Mouse (Mus musculus): ENCODE results near the gene Col25a1. TPM values are rescaled to one million over a fixed set of nuclear protein-coding genes. Genes with fewer than 3 reads are reported as not detected.

Col25a1 gene
- polyA plus RNA-seq, 1 experiment from 2014 or later, result 4.6 TPM

DNA sequence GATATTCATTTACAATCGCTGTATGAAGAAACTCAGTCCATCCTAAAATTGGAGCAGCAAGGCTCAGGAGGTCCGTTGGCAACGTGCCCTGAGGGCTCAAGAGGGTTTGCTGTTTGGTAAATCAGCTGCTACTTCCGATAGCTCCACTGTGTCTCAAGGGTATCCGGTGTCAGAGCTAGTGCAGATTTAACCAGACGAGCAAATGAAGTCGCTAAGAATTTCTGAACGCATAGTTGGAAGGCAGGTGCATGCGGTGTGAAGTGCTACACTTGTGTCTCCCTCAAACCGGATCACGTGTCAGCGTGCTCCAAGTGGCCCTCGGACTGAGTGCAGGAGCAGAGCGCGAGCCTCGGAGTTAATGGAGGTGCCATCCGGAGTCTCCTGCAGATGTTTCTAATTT, 448.2 kb downstream of the Col25a1 start:
- H3K9ac ChIP-seq (ENCODE audit: low read length), result no peak overlapping the region
- 63% methylated on average over 17 of the region's 17 CpGs for WGBS
- H3K27ac ChIP-seq (ENCODE audit: low read length), result no peak overlapping the region
- no peak overlapping the region for H3K4me2 ChIP-seq (ENCODE audit: low read depth, low read length)
- no peak for ATAC-seq (ENCODE audit: insufficient read depth, low FRiP score)
- H3K9me3 ChIP-seq (replicated peaks; ENCODE audit: control insufficient read depth, low read length), result no peaks in the 10 kb centered on the region; the same call in 1 of the 2 replicates
- H3K4me3 ChIP-seq (replicated peaks; ENCODE audit: low read length), result no peak overlapping the region
- H3K27me3 ChIP-seq (ENCODE audit: control insufficient read depth, insufficient read depth, low read length), result no peaks in the 10 kb centered on the region
- no peaks in the 10 kb centered on the region for H3K36me3 ChIP-seq (ENCODE audit: control insufficient read depth, insufficient read depth, low read length)
- H3K4me1 ChIP-seq (ENCODE audit: control insufficient read depth, insufficient read depth, low read length), result no peaks in the 10 kb centered on the region

DNA sequence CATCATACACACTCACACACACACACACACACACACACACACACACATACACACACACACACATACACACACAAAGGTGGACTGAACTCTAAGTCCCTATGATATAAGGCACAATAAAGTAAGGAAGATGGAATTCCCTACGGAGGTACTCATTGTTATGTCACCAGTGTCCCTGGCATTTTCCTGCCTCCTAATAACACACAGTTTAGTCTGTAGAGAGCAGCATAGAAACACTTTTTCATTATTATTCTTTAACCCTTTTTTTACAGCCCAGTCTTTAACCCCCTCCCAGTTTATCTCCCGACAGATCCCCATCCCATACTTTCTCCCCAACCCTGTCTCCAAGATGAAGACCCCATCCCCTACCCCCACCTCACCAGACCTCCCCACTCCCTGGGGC, 450.3 kb downstream of the Col25a1 start:
- Histone ChIP-seq H3K9me3 (replicated peaks; ENCODE audit: control insufficient read depth, low read length) (no peaks in the 10 kb centered on the region; the same call in 1 of the 2 replicates), H3K36me3 (ENCODE audit: control insufficient read depth, insufficient read depth, low read length) (no peaks in the 10 kb centered on the region), H3K4me2 (ENCODE audit: low read depth, low read length) (no peak overlapping the region), H3K27me3 (ENCODE audit: control insufficient read depth, insufficient read depth, low read length) (no peaks in the 10 kb centered on the region), H3K9ac (ENCODE audit: low read length) (no peak overlapping the region), H3K4me1 (ENCODE audit: control insufficient read depth, insufficient read depth, low read length) (no peaks in the 10 kb centered on the region), H3K27ac (ENCODE audit: low read length) (no peak overlapping the region), H3K4me3 (replicated peaks; ENCODE audit: low read length) (no peak overlapping the region)
- 87% methylated on average over 2 of the region's 2 CpGs for WGBS
- no peak for ATAC-seq (ENCODE audit: insufficient read depth, low FRiP score)

GRCm38 (mm10) chr3:130582903-130583664, 451.8 kb downstream of the Col25a1 start:
- H3K4me1 ChIP-seq (ENCODE audit: control insufficient read depth, insufficient read depth, low read length), result no peaks in the 10 kb centered on the region
- no peak overlapping the region for H3K4me2 ChIP-seq (ENCODE audit: low read depth, low read length)
- H3K36me3 ChIP-seq (ENCODE audit: control insufficient read depth, insufficient read depth, low read length), result no peaks in the 10 kb centered on the region
- H3K27ac ChIP-seq (ENCODE audit: low read length), result no peak overlapping the region
- no peaks in the 10 kb centered on the region for H3K27me3 ChIP-seq (ENCODE audit: control insufficient read depth, insufficient read depth, low read length)
- no peak for ATAC-seq (ENCODE audit: insufficient read depth, low FRiP score)
- 84% methylated on average over 13 of the region's 13 CpGs for WGBS
- no peak overlapping the region for H3K4me3 ChIP-seq (replicated peaks; ENCODE audit: low read length)
- H3K9ac ChIP-seq (ENCODE audit: low read length), result no peak overlapping the region
- no peaks in the 10 kb centered on the region for H3K9me3 ChIP-seq (replicated peaks; ENCODE audit: control insufficient read depth, low read length)

DNA sequence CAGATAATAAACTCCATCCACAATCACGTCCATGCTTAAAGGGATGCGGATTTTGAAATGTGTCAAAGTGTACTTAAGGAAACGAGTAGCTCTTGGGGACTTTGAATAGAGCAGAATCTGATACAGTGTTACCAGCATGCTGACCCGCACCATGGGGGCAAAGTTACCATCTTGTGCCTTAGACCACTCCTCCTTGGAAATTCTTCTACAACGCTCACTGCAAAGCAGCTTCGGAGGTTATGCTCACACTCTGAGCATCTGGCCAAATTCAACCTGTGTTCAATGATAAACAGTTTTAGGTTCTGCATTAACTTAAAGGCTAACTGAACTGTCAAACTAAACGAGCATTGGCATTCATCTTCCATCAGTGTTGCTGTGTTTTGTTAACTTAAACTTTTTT, 452.7 kb downstream of the Col25a1 start:
- H3K27ac ChIP-seq (ENCODE audit: low read length), result no peak overlapping the region
- no peak for ATAC-seq (ENCODE audit: insufficient read depth, low FRiP score)
- no peaks in the 10 kb centered on the region for H3K27me3 ChIP-seq (ENCODE audit: control insufficient read depth, insufficient read depth, low read length)
- no peaks in the 10 kb centered on the region for H3K9me3 ChIP-seq (replicated peaks; ENCODE audit: control insufficient read depth, low read length)
- H3K4me3 ChIP-seq (replicated peaks; ENCODE audit: low read length), result no peak overlapping the region
- H3K4me1 ChIP-seq (ENCODE audit: control insufficient read depth, insufficient read depth, low read length), result no peaks in the 10 kb centered on the region
- H3K36me3 ChIP-seq (ENCODE audit: control insufficient read depth, insufficient read depth, low read length), result no peaks in the 10 kb centered on the region
- H3K9ac ChIP-seq (ENCODE audit: low read length), result no peak overlapping the region
- WGBS, result 67% methylated on average over 7 of the region's 7 CpGs
- H3K4me2 ChIP-seq (ENCODE audit: low read depth, low read length), result no peak overlapping the region

DNA sequence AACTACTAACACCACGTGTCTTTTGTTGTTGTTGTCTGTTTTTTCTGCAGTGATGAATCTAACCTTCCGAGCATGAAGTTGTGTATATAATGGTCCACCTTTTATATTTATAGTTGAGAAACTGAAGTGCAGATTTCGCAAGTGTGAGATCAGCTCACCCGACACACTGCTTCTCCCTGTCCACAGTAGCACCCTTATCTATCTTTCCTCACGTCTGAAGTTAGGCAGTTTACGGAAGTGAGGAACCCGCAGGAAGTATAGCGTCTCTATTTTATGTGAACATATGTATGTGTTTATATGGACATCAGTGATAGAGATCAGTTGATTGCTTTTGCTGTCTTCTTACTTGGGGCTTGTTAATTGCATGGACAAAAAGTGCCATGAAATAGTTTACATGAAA, 463.7 kb downstream of the Col25a1 start:
- Histone ChIP-seq H3K4me2 (ENCODE audit: low read depth, low read length) (no peak overlapping the region), H3K4me3 (replicated peaks; ENCODE audit: low read length) (no peak overlapping the region), H3K27ac (ENCODE audit: low read length) (no peak overlapping the region), H3K9me3 (replicated peaks; ENCODE audit: control insufficient read depth, low read length) (no peaks in the 10 kb centered on the region), H3K9ac (ENCODE audit: low read length) (no peak overlapping the region), H3K27me3 (ENCODE audit: control insufficient read depth, insufficient read depth, low read length) (no peaks in the 10 kb centered on the region), H3K4me1 (ENCODE audit: control insufficient read depth, insufficient read depth, low read length) (no peaks in the 10 kb centered on the region), H3K36me3 (ENCODE audit: control insufficient read depth, insufficient read depth, low read length) (no peaks in the 10 kb centered on the region)
- ATAC-seq (ENCODE audit: insufficient read depth, low FRiP score), result no peak
- WGBS, result 71% methylated on average over 8 of the region's 8 CpGs

- no peak for ATAC-seq (ENCODE audit: insufficient read depth, low FRiP score)
Observed at GRCm38 (mm10) chr3:130601491-130601890, 470.2 kb downstream of the Col25a1 start.

GRCm38 (mm10) chr3:130607924-130608323, 476.6 kb downstream of the Col25a1 start:
- no peak overlapping the region for H3K4me3 ChIP-seq (replicated peaks; ENCODE audit: low read length)
- no peaks in the 10 kb centered on the region for H3K9me3 ChIP-seq (replicated peaks; ENCODE audit: control insufficient read depth, low read length)
- no peak overlapping the region for H3K4me2 ChIP-seq (ENCODE audit: low read depth, low read length)
- no peak for ATAC-seq (ENCODE audit: insufficient read depth, low FRiP score)
- no peaks in the 10 kb centered on the region for H3K27me3 ChIP-seq (ENCODE audit: control insufficient read depth, insufficient read depth, low read length)
- no peaks in the 10 kb centered on the region for H3K36me3 ChIP-seq (ENCODE audit: control insufficient read depth, insufficient read depth, low read length)
- WGBS, result 78% methylated on average over 2 of the region's 2 CpGs
- no peaks in the 10 kb centered on the region for H3K4me1 ChIP-seq (ENCODE audit: control insufficient read depth, insufficient read depth, low read length)
- no peak overlapping the region for H3K9ac ChIP-seq (ENCODE audit: low read length)
- no peak overlapping the region for H3K27ac ChIP-seq (ENCODE audit: low read length)

More at GRCm38 (mm10) chr3:130601491-130601890, 470.2 kb downstream of the Col25a1 start:
- H3K9me3 ChIP-seq (replicated peaks; ENCODE audit: control insufficient read depth, low read length), result no peaks in the 10 kb centered on the region
- no peaks in the 10 kb centered on the region for H3K36me3 ChIP-seq (ENCODE audit: control insufficient read depth, insufficient read depth, low read length)
- no peak overlapping the region for H3K4me3 ChIP-seq (replicated peaks; ENCODE audit: low read length)
- H3K9ac ChIP-seq (ENCODE audit: low read length), result no peak overlapping the region
- no peak overlapping the region for H3K4me2 ChIP-seq (ENCODE audit: low read depth, low read length)
- no peaks in the 10 kb centered on the region for H3K4me1 ChIP-seq (ENCODE audit: control insufficient read depth, insufficient read depth, low read length)
- 72% methylated on average over 10 of the region's 10 CpGs for WGBS
- H3K27ac ChIP-seq (ENCODE audit: low read length), result no peak overlapping the region
- no peaks in the 10 kb centered on the region for H3K27me3 ChIP-seq (ENCODE audit: control insufficient read depth, insufficient read depth, low read length)

GRCm38 (mm10) chr3:130614444-130614843, 483.1 kb downstream of the Col25a1 start:
- Histone ChIP-seq H3K4me2 (ENCODE audit: low read depth, low read length) (no peak overlapping the region), H3K4me1 (ENCODE audit: control insufficient read depth, insufficient read depth, low read length) (peaks cover 6% of the 10 kb centered on the region; the same call in 1 of the 2 replicates), H3K4me3 (replicated peaks; ENCODE audit: low read length) (no peak overlapping the region), H3K36me3 (ENCODE audit: control insufficient read depth, insufficient read depth, low read length) (no peaks in the 10 kb centered on the region), H3K27ac (ENCODE audit: low read length) (no peak overlapping the region), H3K9me3 (replicated peaks; ENCODE audit: control insufficient read depth, low read length) (no peaks in the 10 kb centered on the region), H3K9ac (ENCODE audit: low read length) (no peak overlapping the region), H3K27me3 (ENCODE audit: control insufficient read depth, insufficient read depth, low read length) (no peaks in the 10 kb centered on the region; the same call in 1 of the 2 replicates)
- ATAC-seq (ENCODE audit: insufficient read depth, low FRiP score), result no peak
- WGBS, result 61% methylated on average over 9 of the region's 9 CpGs

DNA sequence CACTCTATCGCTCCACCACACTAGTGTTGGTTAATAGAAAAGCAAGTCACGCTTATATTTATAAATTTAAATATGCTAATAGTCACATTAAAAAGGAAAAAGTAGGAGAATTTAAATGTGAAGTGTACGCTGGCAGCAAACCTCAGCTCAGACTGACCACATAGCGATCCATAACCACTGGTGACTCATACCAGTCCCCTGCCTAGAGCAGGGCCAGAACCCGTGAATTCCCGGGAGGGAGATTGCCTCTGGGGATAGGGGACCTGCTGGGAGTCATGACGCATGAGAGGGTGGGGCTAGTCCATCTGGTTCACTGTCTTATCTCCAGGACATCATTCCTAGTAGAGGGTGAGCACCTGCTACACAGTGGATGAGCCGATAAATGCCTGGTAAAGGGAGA, 484.3 kb downstream of the Col25a1 start:
- 60% methylated on average over 8 of the region's 8 CpGs for WGBS
- Histone ChIP-seq H3K9me3 (replicated peaks; ENCODE audit: control insufficient read depth, low read length) (no peaks in the 10 kb centered on the region), H3K4me2 (ENCODE audit: low read depth, low read length) (no peak overlapping the region), H3K4me1 (ENCODE audit: control insufficient read depth, insufficient read depth, low read length) (peaks cover 6% of the 10 kb centered on the region; the same call in 1 of the 2 replicates), H3K9ac (ENCODE audit: low read length) (no peak overlapping the region), H3K36me3 (ENCODE audit: control insufficient read depth, insufficient read depth, low read length) (no peaks in the 10 kb centered on the region), H3K4me3 (replicated peaks; ENCODE audit: low read length) (no peak overlapping the region), H3K27ac (ENCODE audit: low read length) (no peak overlapping the region), H3K27me3 (ENCODE audit: control insufficient read depth, insufficient read depth, low read length) (no peaks in the 10 kb centered on the region; the same call in 1 of the 2 replicates)
- ATAC-seq (ENCODE audit: insufficient read depth, low FRiP score), result no peak
